Mouse (Mus musculus): ENCODE data around the gene Hacd4. TPM values are rescaled to one million over a fixed set of nuclear protein-coding genes. Genes with fewer than 3 reads are reported as not detected.

Hacd4 gene
- under 1 TPM in 1 of 2 experiments, not detected in 1; 0.23 TPM for total RNA-seq (2023)

DNA sequence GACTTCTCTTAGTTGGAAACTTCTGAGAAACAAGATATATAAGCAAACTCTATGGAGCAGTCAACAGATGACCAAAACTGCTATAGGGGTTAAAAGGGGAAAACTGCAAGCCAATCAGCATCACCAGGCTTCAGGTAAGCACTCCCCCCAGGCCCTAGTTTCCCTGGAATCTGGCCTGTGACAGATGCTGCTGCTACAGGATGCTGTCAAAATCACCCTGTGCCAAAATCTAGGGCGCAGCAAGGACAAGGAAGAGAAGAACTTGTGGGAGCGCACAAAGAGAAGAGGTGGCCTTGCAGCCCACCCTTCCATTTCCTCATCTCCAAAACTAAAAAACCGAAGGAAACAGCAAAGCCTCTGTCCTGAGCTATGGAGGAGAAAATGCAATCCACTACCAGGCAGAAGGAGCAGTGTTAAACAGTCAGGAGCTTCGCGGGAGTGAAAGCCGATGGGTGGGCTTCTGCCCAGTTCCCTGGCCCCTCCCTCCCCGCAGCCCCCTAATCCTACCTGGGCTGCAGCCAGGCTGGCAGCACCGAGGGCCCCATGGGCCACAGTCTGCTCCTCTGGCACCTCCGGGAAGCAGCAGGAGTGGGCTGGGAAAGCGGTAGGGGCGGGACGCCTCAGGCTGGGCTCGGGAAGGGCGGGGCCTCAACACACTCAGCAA lies at the start of gene Hacd4:
TSS of gene Hacd4 (minus strand) at position 603 of the 664 bp plus-strand sequence.

Other genes starting within 250 kb of the Hacd4 start
- gene Ifnb1, start 83.8 kb upstream of the Hacd4 start, total RNA-seq (2023), result not detected
- gene Ifna15, start 119.3 kb upstream of the Hacd4 start, total RNA-seq (2023), result not detected
- not detected for gene Ifna14, start 132.9 kb upstream of the Hacd4 start, total RNA-seq (2023)
- not detected for gene Ifna9, start 153.5 kb upstream of the Hacd4 start, total RNA-seq (2023)
- not detected for gene Ifna12, start 164.4 kb upstream of the Hacd4 start, total RNA-seq (2023)
- not detected for gene C87499, start 195.5 kb upstream of the Hacd4 start, total RNA-seq (2023)
- not detected for gene Ifna13, start 205.5 kb upstream of the Hacd4 start, total RNA-seq (2023)
- gene Ifna16, start 238.0 kb upstream of the Hacd4 start, total RNA-seq (2023), result not detected
- not detected for gene Ifna2, start 245.0 kb upstream of the Hacd4 start, total RNA-seq (2023)

Data from B cell, adult 67 days (primary cell).